8 mouse cellular contexts compared by ENCODE assay signal in the genomic region with DNA sequence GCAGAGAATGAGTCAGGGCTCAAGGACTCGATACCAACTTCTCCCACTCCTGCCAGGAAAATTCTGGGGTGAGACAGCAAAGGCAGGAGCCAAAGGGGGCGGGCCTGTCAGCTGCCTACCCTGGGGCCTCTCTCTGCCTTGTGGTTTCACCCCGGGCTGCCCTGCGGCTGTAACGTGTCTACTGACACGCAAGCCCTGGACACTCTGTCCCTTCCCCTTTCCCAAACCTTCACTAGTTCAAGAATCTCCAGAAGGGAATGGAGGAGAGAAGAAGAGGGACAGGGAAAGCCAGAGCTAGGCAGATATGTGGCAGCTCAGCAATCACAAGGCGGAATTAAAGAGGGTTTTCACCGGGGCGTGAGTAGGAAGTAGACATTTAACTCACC. TPM values are rescaled to one million over a fixed set of nuclear protein-coding genes. Genes with fewer than 3 reads are reported as not detected.
DNase-seq lines count a peak whose midpoint lies in the region; ATAC-seq lines count a peak whose summit lies in the region.

No protein-coding gene starts in this region.

- H3K27ac ChIP-seq in forebrain, embryonic 11.5 days (ENCODE audit: low read depth, low read length) = no peak overlapping the region

- H3K4me3 ChIP-seq in erythroblast, embryonic 14.5 days (replicated peaks) = peak overlapping the region; percentile 40
- H3K4me3 ChIP-seq in forebrain, embryonic 11.5 days (ENCODE audit: low read depth, low read length) = peak overlapping the region; percentile 31

- DNase-seq in adrenal gland, postnatal 4 days (ENCODE audit: low spot score in 2 of 2) = peak; percentile 43 to 61
- peak; percentile 67 for DNase-seq in forebrain, embryonic 11.5 days (ENCODE audit: low spot score)
- DNase-seq in heart, postnatal 25 days (ENCODE audit: low spot score) = peak; percentile 80
- DNase-seq in large intestine, adult 2 months (ENCODE audit: low read depth, low spot score) = peak; percentile 57
- DNase-seq in lung, postnatal 14 days = peak; percentile 82
- peak; percentile 76 for DNase-seq in ovary, postnatal 36 days (ENCODE audit: low spot score)

- no peak for ATAC-seq in erythroblast, adult 5-6 weeks (replicated peaks; ENCODE audit: low FRiP score, poor library complexity, severe bottlenecking)
- no peak for ATAC-seq in forebrain, embryonic 11.5 days (replicated peaks; ENCODE audit: low FRiP score)

- 5% methylated on average over 9 of the region's 9 CpGs for WGBS in forebrain, embryonic 11.5 days
- 3% methylated on average over 9 of the region's 9 CpGs for WGBS in large intestine, adult 2 months

- intact Hi-C loops in heart, postnatal 25 days (cut with DNase I) = no loop called here

- H3K36me3 ChIP-seq in erythroblast, embryonic 14.5 days (ENCODE audit: control insufficient read depth) = no peaks in the 10 kb centered on the region
- no peaks in the 10 kb centered on the region for H3K36me3 ChIP-seq in forebrain, embryonic 11.5 days (ENCODE audit: control insufficient read depth, insufficient read depth, low read length)

- peaks cover 36% of the 10 kb centered on the region for H3K27me3 ChIP-seq in erythroblast, embryonic 14.5 days (ENCODE audit: control insufficient read depth)
- H3K27me3 ChIP-seq in forebrain, embryonic 11.5 days (ENCODE audit: control insufficient read depth, insufficient read depth, low read length) = no peaks in the 10 kb centered on the region

- H3K9me3 ChIP-seq in erythroblast, embryonic 14.5 days (ENCODE audit: control insufficient read depth, low read length) = no peaks in the 10 kb centered on the region
- no peaks in the 10 kb centered on the region for H3K9me3 ChIP-seq in forebrain, embryonic 11.5 days (ENCODE audit: control insufficient read depth, low read length)

- peak overlapping the region; percentile 58 for H3K4me2 ChIP-seq in forebrain, embryonic 11.5 days (ENCODE audit: low read depth, low read length, severe bottlenecking)

- peak overlapping the region; percentile 47 for H3K9ac ChIP-seq in forebrain, embryonic 11.5 days (ENCODE audit: low read length)

- H3K4me1 ChIP-seq in erythroblast, embryonic 14.5 days (ENCODE audit: control insufficient read depth) = peaks cover 18% of the 10 kb centered on the region
- peaks cover 5% of the 10 kb centered on the region; the same call in 1 of the 2 replicates for H3K4me1 ChIP-seq in forebrain, embryonic 11.5 days (replicated peaks; ENCODE audit: control insufficient read depth, insufficient read depth, low read length)

RNA-seq across cellular contexts. Expression of gene Mrpl45, which starts 6.1 kb away (rescaled TPM):
- polyA plus RNA-seq in erythroblast, embryonic 14.5 days (2012) = 0.43 and 0.55 TPM in 2 replicates
- total RNA-seq in erythroblast, adult 5-6 weeks (2015; ENCODE audit: low replicate concordance) = 3.6 and 7.3 TPM in 2 replicates
- 3.7 and 9.2 TPM in 2 replicates for total RNA-seq in erythroblast, adult 5-6 weeks (2017; ENCODE audit: low replicate concordance)
- total RNA-seq in adrenal gland, postnatal 4 days (2021) = 10 to 100 TPM; 33.7 to 39.6 TPM
- polyA plus RNA-seq in forebrain, embryonic 11.5 days (2014; fragmentation: Nextera tagmentation; extraction: Ambion mirVana) = 55.9 and 59.9 TPM in 2 replicates
- total RNA-seq in heart, postnatal 25 days (2021) = 10 to 100 TPM; 57.8 to 60.6 TPM
- 16.5 and 17.5 TPM in 2 replicates for polyA plus RNA-seq in large intestine, adult 2 months (2012; rRNA removed)

RNA-seq across cellular contexts. Expression of gene Npepps, which starts 29.0 kb away (rescaled TPM):
- polyA plus RNA-seq in erythroblast, embryonic 14.5 days (2012) = 1.5 and 2.9 TPM in 2 replicates
- 18.1 and 21.7 TPM in 2 replicates for total RNA-seq in erythroblast, adult 5-6 weeks (2015; ENCODE audit: low replicate concordance)
- 7.2 and 21.7 TPM in 2 replicates for total RNA-seq in erythroblast, adult 5-6 weeks (2017; ENCODE audit: low replicate concordance)
- total RNA-seq in adrenal gland, postnatal 4 days (2021) = 10 to 100 TPM; 66.3 to 80.3 TPM
- polyA plus RNA-seq in forebrain, embryonic 11.5 days (2014; fragmentation: Nextera tagmentation; extraction: Ambion mirVana) = 108 and 122 TPM in 2 replicates
- total RNA-seq in heart, postnatal 25 days (2021) = 10 to 100 TPM; 75.6 to 79.8 TPM
- 33.8 and 48.1 TPM in 2 replicates for polyA plus RNA-seq in large intestine, adult 2 months (2012; rRNA removed)

RNA-seq across cellular contexts. Expression of gene Gpr179, which starts 42.4 kb away (rescaled TPM):
- not detected in 2 replicates for polyA plus RNA-seq in erythroblast, embryonic 14.5 days (2012)
- not detected in 2 replicates for total RNA-seq in erythroblast, adult 5-6 weeks (2015; ENCODE audit: low replicate concordance)
- not detected in 2 replicates for total RNA-seq in erythroblast, adult 5-6 weeks (2017; ENCODE audit: low replicate concordance)
- 10 to 100 TPM; 10.3 to 11.1 TPM for total RNA-seq in adrenal gland, postnatal 4 days (2021)
- 0.03 TPM in 2 replicates for polyA plus RNA-seq in forebrain, embryonic 11.5 days (2014; fragmentation: Nextera tagmentation; extraction: Ambion mirVana)
- under 1 TPM; 0.05 to 0.06 TPM for total RNA-seq in heart, postnatal 25 days (2021)
- polyA plus RNA-seq in large intestine, adult 2 months (2012; rRNA removed) = 0.06 and 0.11 TPM in 2 replicates

RNA-seq across cellular contexts. Expression of gene Socs7, which starts 52.9 kb away (rescaled TPM):
- 0.19 and 0.24 TPM in 2 replicates for polyA plus RNA-seq in erythroblast, embryonic 14.5 days (2012)
- total RNA-seq in erythroblast, adult 5-6 weeks (2015; ENCODE audit: low replicate concordance) = 1.0 and 3.1 TPM in 2 replicates
- total RNA-seq in erythroblast, adult 5-6 weeks (2017; ENCODE audit: low replicate concordance) = 2.0 and 3.1 TPM in 2 replicates
- total RNA-seq in adrenal gland, postnatal 4 days (2021) = 10 to 100 TPM; 25.6 to 27.4 TPM
- 4.3 and 4.5 TPM in 2 replicates for polyA plus RNA-seq in forebrain, embryonic 11.5 days (2014; fragmentation: Nextera tagmentation; extraction: Ambion mirVana)
- total RNA-seq in heart, postnatal 25 days (2021) = 10 to 100 TPM; 17.9 to 19.9 TPM
- polyA plus RNA-seq in large intestine, adult 2 months (2012; rRNA removed) = 4.3 and 6.2 TPM in 2 replicates

Comparison
In these comparisons a context has a peak if more than half of its experiments do, and no peak if none do; other contexts are left out.
1. RNA of gene Gpr179, which starts 42.4 kb away (total RNA-seq): 10.3 to 11.1 TPM in adrenal gland, postnatal 4 days; 0.05 to 0.06 TPM in heart, postnatal 25 days and not detected in erythroblast, adult 5-6 weeks; every median in the first group is over 10 times any median in the second.
2. Peak in every context shown above with its lines, with median percentiles within 50 percentile points of each other: DNase-seq.